Mouse (Mus musculus) heart, adult 2 months (tissue): ENCODE measurements around the gene Reep1.
"Not testable (repeated sequence)": the region's sequence is repeated elsewhere in the genome, so short reads cannot be mapped to it uniquely, and the experiment has no call there.

Experiments used
- CTCF ChIP-seq: fragments of 200-600 bp; IDR thresholded peaks from 2 replicates; pipeline ENCODE4 v1.8.1; 2022; ENCODE audit warnings: antibody characterized with exemption, mild to moderate bottlenecking, moderate library complexity
- EP300 ChIP-seq: fragments of 200-500 bp; IDR thresholded peaks from 2 replicates; pipeline ENCODE4 v1.6.1; 2011; ENCODE audit warnings: low read depth, low read length, control low read depth; ENCODE audit not compliant: insufficient read depth
- POLR2A ChIP-seq: fragments of 200-500 bp; IDR thresholded peaks from 2 replicates; pipeline ENCODE4 v1.6.1; 2011; ENCODE audit warnings: mild to moderate bottlenecking, low read depth, low read length, control low read depth; ENCODE audit not compliant: insufficient read depth

DNA sequence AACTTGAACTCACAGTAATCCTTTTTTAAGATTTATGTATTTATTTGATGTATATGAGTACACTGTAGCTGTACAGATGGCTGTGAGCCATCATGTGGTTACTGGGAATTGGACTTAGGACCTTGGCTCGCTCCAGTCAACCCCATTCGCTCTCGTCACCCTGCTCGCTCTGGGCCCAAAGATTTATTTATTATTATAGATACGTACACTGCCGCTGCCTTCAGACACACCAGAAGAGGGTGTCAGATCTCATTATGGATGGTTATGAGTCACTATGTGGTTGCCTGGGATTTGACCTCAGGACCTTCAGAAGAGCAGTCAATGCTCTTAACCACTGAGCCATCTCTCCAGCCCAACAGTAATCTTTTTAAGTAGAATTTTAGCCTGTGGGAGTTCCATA is 139.5 kb downstream of the Reep1 start:
- not testable (repeated sequence) for TF ChIP-seq CTCF, EP300, POLR2A
